Mouse (Mus musculus): ENCODE data around the gene Dusp3. TPM values are rescaled to one million over a fixed set of nuclear protein-coding genes. Genes with fewer than 3 reads are reported as not detected.

Dusp3 gene
- polyA plus RNA-seq, 1 experiment from 2014 or later: 16.9 TPM

DNA sequence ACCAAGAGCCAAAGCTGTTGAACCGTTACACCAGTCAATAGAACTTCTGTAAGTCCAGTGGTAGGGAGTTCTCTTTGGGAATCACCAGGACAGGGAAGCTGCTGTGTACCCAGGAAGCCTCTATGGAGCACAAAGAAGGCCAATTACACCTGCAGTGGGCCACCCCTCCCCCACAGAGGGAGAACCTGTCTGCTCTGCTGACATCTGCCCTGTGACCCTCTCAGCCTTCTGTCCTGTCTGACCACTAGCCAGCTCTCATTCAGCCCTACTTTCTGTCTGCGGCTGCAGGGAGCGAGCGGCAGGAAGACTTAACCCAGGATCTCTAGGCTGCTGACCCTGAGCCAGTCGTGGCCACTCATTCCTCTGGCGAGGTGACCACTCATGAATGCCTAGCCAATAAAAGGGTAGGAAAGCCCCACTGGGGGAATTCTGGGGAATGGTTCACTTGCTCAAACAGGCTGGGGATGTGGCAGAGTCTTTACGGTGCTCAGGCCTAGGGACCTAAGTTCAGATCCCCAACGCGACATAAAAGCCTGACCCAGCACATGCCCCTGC lies 6.1 kb downstream of the Dusp3 start:
- no peaks in the 10 kb centered on the region for H3K4me1 ChIP-seq (ENCODE audit: insufficient read depth)
- ATAC-seq (ENCODE audit: insufficient read depth): no peak

DNA sequence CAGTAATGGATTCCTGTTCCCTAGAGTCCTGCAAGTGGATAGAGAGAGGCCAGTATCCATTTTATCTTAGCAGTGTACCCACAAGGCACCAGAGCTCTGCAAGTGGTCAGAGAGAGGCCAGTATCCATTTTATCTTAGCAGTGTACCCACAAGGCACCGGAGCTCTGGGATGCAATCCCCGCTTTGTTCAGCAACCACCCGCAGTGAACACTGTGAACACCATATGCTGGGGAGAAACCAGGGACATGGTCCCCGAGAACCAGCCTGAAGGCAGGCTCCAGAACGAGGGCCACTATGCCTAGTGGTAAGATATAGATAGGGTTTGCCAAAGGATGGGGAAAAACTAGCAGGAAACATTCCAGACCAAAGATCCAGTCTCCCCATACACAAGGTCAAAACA lies 7.7 kb downstream of the Dusp3 start:
- no peak overlapping the region for H3K4me2 ChIP-seq
- H3K36me3 ChIP-seq (ENCODE audit: insufficient read depth): peaks cover 8% of the 10 kb centered on the region; the same call in 1 of the 2 replicates
- no peaks in the 10 kb centered on the region for H3K4me1 ChIP-seq (ENCODE audit: insufficient read depth)
- DNase-seq (no peak), ATAC-seq (ENCODE audit: insufficient read depth) (no peak)
- no peak overlapping the region for H3K27ac ChIP-seq (ENCODE audit: low read depth)
- no peaks in the 10 kb centered on the region for H3K27me3 ChIP-seq (ENCODE audit: insufficient read depth, low read length)
- no peaks in the 10 kb centered on the region for H3K9me3 ChIP-seq (ENCODE audit: low read depth, low read length)
- TF ChIP-seq CTCF (IDR thresholded peaks at IDR 0.05; ENCODE audit: low read depth): no peak
- H3K4me3 ChIP-seq (ENCODE audit: low read depth, low read length): no peak overlapping the region
- no peak overlapping the region for H3K9ac ChIP-seq
- WGBS: 85% methylated on average over 5 of the region's 5 CpGs

More for the DNA sequence above, 6.1 kb downstream of the Dusp3 start:
- no peak overlapping the region for H3K9ac ChIP-seq
- peaks cover 8% of the 10 kb centered on the region; the same call in 1 of the 2 replicates for H3K36me3 ChIP-seq (ENCODE audit: insufficient read depth)
- H3K4me2 ChIP-seq: no peak overlapping the region
- no peaks in the 10 kb centered on the region for H3K9me3 ChIP-seq (ENCODE audit: low read depth, low read length)
- 69% methylated on average over 9 of the region's 9 CpGs for WGBS
- DNase-seq: no peak
- H3K4me3 ChIP-seq (ENCODE audit: low read depth, low read length): no peak overlapping the region
- H3K27ac ChIP-seq (ENCODE audit: low read depth): no peak overlapping the region
- no peak for TF ChIP-seq CTCF (IDR thresholded peaks at IDR 0.05; ENCODE audit: low read depth)
- no peaks in the 10 kb centered on the region for H3K27me3 ChIP-seq (ENCODE audit: insufficient read depth, low read length)

DNA sequence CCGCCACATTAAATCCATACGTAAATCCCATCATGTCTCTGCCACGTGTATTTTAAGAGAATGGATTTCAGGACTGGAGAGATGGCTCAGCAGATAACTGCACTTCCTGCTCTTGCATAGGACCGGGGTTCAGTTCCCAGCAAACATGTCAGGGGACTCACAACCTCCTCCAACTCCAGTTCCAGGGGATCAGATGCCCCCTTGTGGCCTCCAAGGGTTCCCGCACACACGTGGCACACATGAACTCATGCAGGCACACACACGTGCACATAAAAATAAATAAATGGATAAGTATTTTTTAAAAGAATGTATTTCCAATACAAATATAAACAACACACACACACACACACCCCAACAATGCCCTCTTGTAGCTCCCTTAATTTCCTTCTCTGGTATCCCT lies 9.9 kb downstream of the Dusp3 start:
- ATAC-seq (ENCODE audit: insufficient read depth) (no peak), DNase-seq (no peak)
- Histone ChIP-seq H3K4me1 (ENCODE audit: insufficient read depth) (no peaks in the 10 kb centered on the region), H3K9me3 (ENCODE audit: low read depth, low read length) (no peaks in the 10 kb centered on the region), H3K36me3 (ENCODE audit: insufficient read depth) (peaks cover 8% of the 10 kb centered on the region; the same call in 1 of the 2 replicates), H3K27ac (ENCODE audit: low read depth) (no peak overlapping the region), H3K27me3 (ENCODE audit: insufficient read depth, low read length) (no peaks in the 10 kb centered on the region), H3K4me3 (ENCODE audit: low read depth, low read length) (no peak overlapping the region), H3K9ac (no peak overlapping the region), H3K4me2 (no peak overlapping the region)
- peak; percentile 36 for TF ChIP-seq CTCF (IDR thresholded peaks at IDR 0.05; ENCODE audit: low read depth)
- WGBS: 92% methylated on average over 7 of the region's 7 CpGs

DNA sequence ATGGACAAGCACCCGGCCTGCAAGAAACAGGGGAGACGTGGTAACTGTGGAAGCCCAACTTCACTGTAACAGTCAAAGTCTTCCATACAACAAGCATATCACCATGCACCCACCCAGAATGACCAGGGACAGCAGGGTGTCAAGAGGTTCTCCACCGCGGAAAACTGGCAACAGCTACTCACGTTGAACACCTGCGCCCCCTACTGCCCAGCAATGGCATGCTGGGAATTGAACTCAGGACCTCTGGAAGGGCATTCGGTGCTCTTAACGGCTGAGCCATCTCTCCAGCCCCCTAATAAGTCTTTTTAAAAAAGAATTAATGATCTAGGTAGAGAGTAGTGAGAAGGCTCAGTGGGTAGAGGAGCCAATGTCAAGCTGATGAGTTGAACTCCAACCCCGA lies 11.9 kb downstream of the Dusp3 start:
- Histone ChIP-seq H3K4me3 (ENCODE audit: low read depth, low read length) (no peak overlapping the region), H3K27ac (ENCODE audit: low read depth) (no peak overlapping the region), H3K27me3 (ENCODE audit: insufficient read depth, low read length) (no peaks in the 10 kb centered on the region), H3K36me3 (ENCODE audit: insufficient read depth) (no peaks in the 10 kb centered on the region), H3K9me3 (ENCODE audit: low read depth, low read length) (no peaks in the 10 kb centered on the region), H3K4me1 (ENCODE audit: insufficient read depth) (no peaks in the 10 kb centered on the region), H3K4me2 (no peak overlapping the region), H3K9ac (no peak overlapping the region)
- WGBS: 46% methylated on average over 9 of the region's 9 CpGs
- ATAC-seq (ENCODE audit: insufficient read depth) (no peak), DNase-seq (peak; percentile 60)
- peak; percentile 64 for TF ChIP-seq CTCF (IDR thresholded peaks at IDR 0.05; ENCODE audit: low read depth)

DNA sequence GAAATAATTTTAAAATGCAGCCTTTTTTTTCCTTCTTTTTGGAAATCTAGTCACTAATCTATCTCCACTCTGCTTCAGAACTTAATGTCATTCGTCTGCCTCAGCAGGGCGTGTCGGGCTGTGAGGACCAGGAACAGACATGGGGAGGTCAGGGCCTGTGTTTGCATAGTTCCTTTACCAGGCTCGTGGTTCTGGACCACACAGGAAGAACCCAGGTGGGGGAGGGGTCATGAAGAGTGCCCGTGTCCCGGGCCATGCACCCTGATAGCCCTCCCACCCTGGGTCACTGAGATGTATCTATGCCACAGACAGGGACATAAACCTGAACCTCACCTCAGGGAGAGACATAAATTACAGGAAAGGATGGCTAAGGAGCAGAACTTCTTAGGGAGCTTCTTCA lies 12.6 kb downstream of the Dusp3 start:
- 26% methylated on average over 6 of the region's 6 CpGs for WGBS
- H3K4me1 ChIP-seq (ENCODE audit: insufficient read depth): no peaks in the 10 kb centered on the region
- ATAC-seq (ENCODE audit: insufficient read depth): no peak
- no peaks in the 10 kb centered on the region for H3K36me3 ChIP-seq (ENCODE audit: insufficient read depth)
- H3K9ac ChIP-seq: no peak overlapping the region
- no peaks in the 10 kb centered on the region for H3K9me3 ChIP-seq (ENCODE audit: low read depth, low read length)
- no peaks in the 10 kb centered on the region for H3K27me3 ChIP-seq (ENCODE audit: insufficient read depth, low read length)
- H3K4me2 ChIP-seq: no peak overlapping the region
- DNase-seq: no peak
- H3K27ac ChIP-seq (ENCODE audit: low read depth): no peak overlapping the region
- no peak overlapping the region for H3K4me3 ChIP-seq (ENCODE audit: low read depth, low read length)
- TF ChIP-seq CTCF (IDR thresholded peaks at IDR 0.05; ENCODE audit: low read depth): no peak

DNA sequence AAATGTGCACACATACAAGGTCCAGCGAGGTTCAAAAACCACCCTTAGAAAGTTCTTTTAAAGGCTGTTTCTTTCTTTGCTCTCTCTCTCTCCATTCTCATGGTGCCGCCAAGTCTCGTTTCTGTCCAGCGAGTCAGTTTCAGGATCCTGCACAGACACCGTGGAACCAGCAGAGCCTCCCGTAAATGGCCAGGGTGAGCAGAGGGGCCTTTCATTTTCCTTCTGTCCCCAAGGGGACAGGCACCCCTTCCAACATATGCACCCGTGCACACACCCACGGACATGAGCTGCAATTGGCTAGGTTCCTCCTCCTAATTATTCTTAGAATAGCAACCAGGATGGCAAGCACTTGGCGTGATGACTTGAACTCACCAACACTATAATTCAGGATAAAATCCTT lies 13.3 kb downstream of the Dusp3 start:
- no peaks in the 10 kb centered on the region for H3K27me3 ChIP-seq (ENCODE audit: insufficient read depth, low read length)
- 63% methylated on average over 9 of the region's 9 CpGs for WGBS
- no peaks in the 10 kb centered on the region for H3K4me1 ChIP-seq (ENCODE audit: insufficient read depth)
- H3K4me2 ChIP-seq: no peak overlapping the region
- no peak overlapping the region for H3K9ac ChIP-seq
- ATAC-seq (ENCODE audit: insufficient read depth) (no peak), DNase-seq (no peak)
- no peaks in the 10 kb centered on the region for H3K9me3 ChIP-seq (ENCODE audit: low read depth, low read length)
- H3K27ac ChIP-seq (ENCODE audit: low read depth): no peak overlapping the region
- no peaks in the 10 kb centered on the region for H3K36me3 ChIP-seq (ENCODE audit: insufficient read depth)
- H3K4me3 ChIP-seq (ENCODE audit: low read depth, low read length): no peak overlapping the region
- TF ChIP-seq CTCF (IDR thresholded peaks at IDR 0.05; ENCODE audit: low read depth): no peak

DNA sequence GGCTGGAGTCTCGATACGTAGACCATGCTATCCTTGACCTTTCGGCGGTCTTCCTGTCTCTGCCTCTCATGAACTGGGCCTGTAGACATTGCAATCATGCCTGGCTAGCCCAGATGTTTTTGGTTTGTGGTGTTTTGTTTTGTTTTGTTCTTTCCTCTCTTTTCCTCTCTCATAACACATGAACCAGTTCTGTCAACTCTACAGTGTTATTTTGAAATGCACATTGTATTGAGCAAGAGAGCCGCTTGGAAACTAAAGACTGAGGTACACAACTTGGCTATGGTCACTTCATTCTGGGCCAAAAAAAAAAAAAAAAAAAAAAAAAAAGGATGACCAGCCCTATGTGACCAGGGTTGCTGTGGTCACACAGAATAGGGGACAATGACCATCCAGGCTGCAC lies 14.2 kb downstream of the Dusp3 start:
- Histone ChIP-seq H3K9ac (no peak overlapping the region), H3K27me3 (ENCODE audit: insufficient read depth, low read length) (no peaks in the 10 kb centered on the region), H3K27ac (ENCODE audit: low read depth) (no peak overlapping the region), H3K4me3 (ENCODE audit: low read depth, low read length) (no peak overlapping the region), H3K4me1 (ENCODE audit: insufficient read depth) (no peaks in the 10 kb centered on the region), H3K9me3 (ENCODE audit: low read depth, low read length) (no peaks in the 10 kb centered on the region), H3K36me3 (ENCODE audit: insufficient read depth) (no peaks in the 10 kb centered on the region), H3K4me2 (no peak overlapping the region)
- DNase-seq (no peak), ATAC-seq (ENCODE audit: insufficient read depth) (no peak)
- 89% methylated on average over 5 of the region's 5 CpGs for WGBS
- no peak for TF ChIP-seq CTCF (IDR thresholded peaks at IDR 0.05; ENCODE audit: low read depth)

DNA sequence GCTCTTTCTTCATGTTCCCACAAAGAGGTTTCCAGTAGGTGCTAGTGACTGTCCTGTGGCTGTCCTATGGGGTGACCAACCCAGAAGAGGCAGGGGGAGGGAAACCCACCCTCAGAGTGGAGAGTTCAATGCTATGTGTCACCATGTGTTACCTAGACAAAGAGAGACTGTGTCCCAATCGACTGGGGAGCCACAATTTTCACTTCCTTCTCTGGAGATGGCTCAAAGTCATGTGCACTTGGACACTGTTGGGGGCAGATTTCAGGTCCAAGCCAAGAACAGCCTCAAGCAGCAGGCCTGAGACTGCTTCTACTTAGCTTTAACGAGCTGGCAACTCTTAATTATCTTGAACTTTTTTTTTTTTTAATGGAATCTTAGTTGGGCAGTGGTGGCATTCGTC lies 14.7 kb downstream of the Dusp3 start:
- ATAC-seq (ENCODE audit: insufficient read depth): no peak
- Histone ChIP-seq H3K27ac (ENCODE audit: low read depth) (no peak overlapping the region), H3K4me1 (ENCODE audit: insufficient read depth) (no peaks in the 10 kb centered on the region), H3K4me2 (no peak overlapping the region), H3K36me3 (ENCODE audit: insufficient read depth) (no peaks in the 10 kb centered on the region), H3K9me3 (ENCODE audit: low read depth, low read length) (no peaks in the 10 kb centered on the region), H3K9ac (no peak overlapping the region), H3K27me3 (ENCODE audit: insufficient read depth, low read length) (0 out of 2 replicates have a peak, but pooled peaks cover 5% of the 10 kb centered on the region), H3K4me3 (ENCODE audit: low read depth, low read length) (no peak overlapping the region)
- no peak for DNase-seq
- TF ChIP-seq CTCF (IDR thresholded peaks at IDR 0.05; ENCODE audit: low read depth): no peak
- WGBS: 70% methylated on average over 3 of the region's 3 CpGs

All from lung, embryonic 14.5 days (tissue).